Mouse (Mus musculus): Measurements from ENCODE around the gene G6pd2. TPM values are rescaled to one million over a fixed set of nuclear protein-coding genes. Genes with fewer than 3 reads are reported as not detected.

G6pd2 gene
- not detected in 2 replicates for polyA plus RNA-seq (2012; rRNA removed)

GRCm38 (mm10) chr5:61808516-61808915 is at the start of gene G6pd2:
G6pd2 (plus strand) TSS chr5:61808816.
- no peak for TF ChIP-seq POLR2A (IDR thresholded peaks at IDR 0.05; ENCODE audit: low read depth, low read length)
- TF ChIP-seq CTCF (IDR thresholded peaks at IDR 0.05; ENCODE audit: extremely low read depth, insufficient read length, insufficient replicate concordance, low read depth, low read length) = no peak
- H3K36me3 ChIP-seq (ENCODE audit: control insufficient read depth, insufficient read depth, low read length) = no peaks in the 10 kb centered on the region
- H3K27ac ChIP-seq (ENCODE audit: insufficient read depth, low read depth, low read length) = no peak within 1 kb of the TSS
- H3K4me1 ChIP-seq (ENCODE audit: control insufficient read depth, insufficient read depth, insufficient read length, low read length) = no peaks in the 10 kb centered on the region
- no peak within 1 kb of the TSS for H3K4me3 ChIP-seq (ENCODE audit: low read depth, low read length)
- WGBS = 88% methylated on average over 2 of the region's 2 CpGs
- H3K27me3 ChIP-seq (ENCODE audit: control insufficient read depth, insufficient read depth, low read length) = no peaks in the 10 kb centered on the region

- H3K27me3 ChIP-seq (ENCODE audit: control insufficient read depth, insufficient read depth, low read length) = no peaks in the 10 kb centered on the region
- no peak overlapping the region for H3K4me3 ChIP-seq (ENCODE audit: low read depth, low read length)
- no peak overlapping the region for H3K27ac ChIP-seq (ENCODE audit: insufficient read depth, low read depth, low read length)
- H3K36me3 ChIP-seq (ENCODE audit: control insufficient read depth, insufficient read depth, low read length) = no peaks in the 10 kb centered on the region
- H3K4me1 ChIP-seq (ENCODE audit: control insufficient read depth, insufficient read depth, insufficient read length, low read length) = no peaks in the 10 kb centered on the region
- 40% methylated on average over 1 of the region's 1 CpGs for WGBS
- TF ChIP-seq POLR2A (IDR thresholded peaks at IDR 0.05; ENCODE audit: low read depth, low read length) (no peak), CTCF (IDR thresholded peaks at IDR 0.05; ENCODE audit: extremely low read depth, insufficient read length, insufficient replicate concordance, low read depth, low read length) (no peak)
These were observed 44.4 kb upstream of the G6pd2 start for GRCm38 (mm10) chr5:61764214-61764613.

- TF ChIP-seq POLR2A (IDR thresholded peaks at IDR 0.05; ENCODE audit: low read depth, low read length) (no peak), CTCF (IDR thresholded peaks at IDR 0.05; ENCODE audit: extremely low read depth, insufficient read length, insufficient replicate concordance, low read depth, low read length) (no peak)
- Histone ChIP-seq H3K27ac (ENCODE audit: insufficient read depth, low read depth, low read length) (no peak overlapping the region), H3K36me3 (ENCODE audit: control insufficient read depth, insufficient read depth, low read length) (no peaks in the 10 kb centered on the region), H3K27me3 (ENCODE audit: control insufficient read depth, insufficient read depth, low read length) (no peaks in the 10 kb centered on the region), H3K4me1 (ENCODE audit: control insufficient read depth, insufficient read depth, insufficient read length, low read length) (no peaks in the 10 kb centered on the region), H3K4me3 (ENCODE audit: low read depth, low read length) (no peak overlapping the region)
These were observed 24.4 kb downstream of the G6pd2 start for GRCm38 (mm10) chr5:61832935-61833551.

- no peak overlapping the region for H3K4me3 ChIP-seq (ENCODE audit: low read depth, low read length)
- no peak overlapping the region for H3K27ac ChIP-seq (ENCODE audit: insufficient read depth, low read depth, low read length)
- H3K36me3 ChIP-seq (ENCODE audit: control insufficient read depth, insufficient read depth, low read length) = no peaks in the 10 kb centered on the region
- 56% methylated on average over 2 of the region's 2 CpGs for WGBS
- no peaks in the 10 kb centered on the region for H3K4me1 ChIP-seq (ENCODE audit: control insufficient read depth, insufficient read depth, insufficient read length, low read length)
- TF ChIP-seq POLR2A (IDR thresholded peaks at IDR 0.05; ENCODE audit: low read depth, low read length) = no peak
- no peak for TF ChIP-seq CTCF (IDR thresholded peaks at IDR 0.05; ENCODE audit: extremely low read depth, insufficient read length, insufficient replicate concordance, low read depth, low read length)
- H3K27me3 ChIP-seq (ENCODE audit: control insufficient read depth, insufficient read depth, low read length) = no peaks in the 10 kb centered on the region
These were observed 35.3 kb downstream of the G6pd2 start for GRCm38 (mm10) chr5:61843891-61844290.

Measured in small intestine, adult 2 months (tissue).